Mouse (Mus musculus): Measurements from ENCODE around the gene Shroom2. TPM values are rescaled to one million over a fixed set of nuclear protein-coding genes. Genes with fewer than 3 reads are reported as not detected.

Shroom2 gene
- total RNA-seq, 2 experiments from 2014 or later = 95.7 to 99.8 TPM

DNA sequence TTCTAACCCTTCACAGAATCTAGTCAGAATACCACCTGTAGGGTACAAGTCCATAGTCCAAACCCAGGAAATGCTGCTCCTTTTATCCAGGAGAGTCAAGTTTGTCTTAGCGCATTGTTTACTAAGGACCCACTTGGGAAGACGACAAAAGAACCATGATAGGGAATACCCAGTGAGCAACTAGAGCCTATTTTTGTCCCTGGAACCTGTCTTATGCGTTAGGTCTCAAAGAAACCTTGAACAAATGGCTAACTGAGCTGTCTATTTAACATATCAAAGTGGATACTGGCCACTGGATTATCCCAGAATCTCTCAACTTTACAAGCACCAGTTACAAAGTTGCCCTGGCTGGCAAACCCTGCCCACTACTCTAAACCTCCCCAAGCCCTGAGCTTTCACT, 67.6 kb downstream of the Shroom2 start:
- no peak for DNase-seq

DNA sequence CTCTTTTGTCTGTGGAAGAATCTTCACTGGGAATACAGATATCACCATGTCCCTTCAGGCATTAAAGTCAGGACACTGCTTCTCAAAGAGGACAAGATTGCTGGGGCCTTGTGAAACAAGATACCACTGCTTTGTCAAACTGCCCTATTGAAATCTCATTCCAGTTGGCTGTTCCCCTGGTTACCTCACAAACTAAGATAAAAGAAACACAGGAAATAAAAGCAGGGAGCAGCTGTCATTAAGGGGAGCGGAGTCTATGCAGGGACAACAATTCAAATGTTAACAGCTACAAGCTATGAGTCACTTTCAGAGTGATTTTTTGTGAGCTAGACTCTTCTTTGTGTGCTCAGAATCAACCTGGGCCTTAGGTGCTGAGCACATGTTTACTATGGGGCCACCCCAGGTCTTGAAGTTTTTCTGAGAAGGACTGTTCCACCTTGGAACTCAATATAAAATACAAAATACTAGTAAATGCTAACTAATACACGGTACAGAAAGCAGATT, 78.4 kb downstream of the Shroom2 start:
- no peak for DNase-seq

DNA sequence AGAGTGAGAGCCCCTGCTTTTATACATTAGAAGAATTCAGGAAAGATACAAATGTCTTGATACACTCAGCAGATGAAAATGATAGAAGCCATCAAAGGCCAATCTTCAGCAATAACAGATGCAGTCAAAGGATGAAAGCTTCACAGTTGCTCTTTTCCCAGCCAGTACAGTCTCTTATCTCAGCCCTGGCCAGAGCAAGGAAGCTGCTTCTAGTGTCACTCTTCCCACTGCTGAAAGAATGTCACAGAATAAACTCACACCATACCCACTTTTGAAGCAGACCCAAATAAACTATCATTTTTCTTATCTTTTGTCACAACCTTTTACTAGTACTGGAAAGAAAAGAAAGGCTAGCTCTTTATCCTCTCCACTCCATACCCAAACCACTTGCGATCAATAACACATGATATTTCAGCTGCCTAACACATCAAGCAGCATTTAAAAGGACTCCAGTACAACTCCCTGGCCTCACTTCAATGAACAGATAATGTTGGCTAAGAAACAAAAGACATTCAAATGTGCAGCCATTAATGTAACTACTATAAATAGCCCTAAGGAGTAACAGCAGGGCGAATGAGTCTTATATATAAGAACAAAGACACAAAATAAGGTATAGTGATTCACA, 90.0 kb downstream of the Shroom2 start:
- no peak for DNase-seq

DNA sequence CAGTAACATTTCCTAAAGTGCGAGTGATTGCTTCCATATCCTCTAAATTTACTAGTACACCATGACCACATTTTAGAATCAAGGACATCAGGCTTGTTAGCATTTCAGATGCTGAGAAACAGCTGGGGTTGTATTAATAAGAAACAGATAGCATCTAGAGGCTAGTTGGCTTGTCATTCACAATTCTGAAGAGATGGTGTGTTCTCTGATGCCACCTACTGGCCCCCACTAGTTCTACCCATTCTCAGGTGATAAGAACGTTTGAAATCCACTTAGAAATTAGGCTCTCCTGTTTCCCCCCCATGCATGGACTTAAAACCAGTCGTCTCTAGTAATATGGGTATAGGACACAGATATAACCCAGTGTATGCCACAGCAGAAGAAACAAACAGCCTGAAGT, 92.9 kb downstream of the Shroom2 start:
- peak; percentile 10 to 16 for DNase-seq

DNA sequence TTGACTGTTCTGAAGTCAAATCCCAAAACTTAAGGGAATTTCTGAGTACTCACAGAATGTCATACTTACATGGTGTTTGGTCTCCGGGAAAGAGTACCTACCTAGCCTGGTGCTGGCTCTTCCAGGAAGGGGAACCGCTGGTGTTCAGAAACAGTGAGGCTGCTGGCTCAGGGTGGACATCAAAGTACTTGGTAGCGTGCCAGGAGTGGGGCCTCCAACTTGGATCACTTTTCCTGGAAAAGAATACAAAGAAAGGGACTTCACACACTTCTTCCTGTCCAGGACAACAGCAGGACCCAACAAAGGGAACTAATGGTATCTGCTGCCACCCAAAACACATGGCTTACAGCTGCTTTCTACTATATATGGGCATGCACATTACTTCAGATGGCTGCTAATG, 95.8 kb downstream of the Shroom2 start:
- DNase-seq = no peak

DNA sequence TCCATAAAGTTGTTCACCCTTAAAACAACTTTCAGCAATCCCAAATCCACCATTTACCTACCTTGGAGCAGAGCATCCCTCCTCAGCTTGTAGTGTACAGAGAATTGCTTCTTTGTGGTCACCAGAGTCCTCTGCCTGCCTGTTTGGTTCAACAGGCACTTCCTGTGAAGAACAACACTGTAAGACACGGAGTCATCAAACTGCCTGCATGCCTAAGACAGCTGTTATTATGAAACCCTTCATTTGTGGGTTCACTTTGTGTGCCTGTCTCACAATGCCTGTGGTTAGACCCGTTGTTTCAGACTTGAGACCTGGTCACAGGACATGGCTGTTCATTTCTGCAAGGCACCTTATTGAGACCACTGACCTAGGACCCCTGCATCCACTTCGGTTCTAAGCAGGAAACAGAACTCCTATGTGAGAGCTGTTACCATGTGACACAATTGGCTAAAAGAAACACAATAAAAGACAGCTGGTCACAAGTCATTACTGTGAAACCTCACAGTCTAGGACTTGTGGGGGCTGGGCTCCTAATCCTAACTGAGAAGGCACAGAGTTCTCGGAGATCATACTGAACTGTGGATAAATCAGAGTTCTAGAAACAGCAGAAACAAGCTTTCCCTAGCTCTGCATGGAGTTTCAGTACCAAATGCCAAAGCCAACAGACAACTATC, 111.8 kb downstream of the Shroom2 start:
- no peak for DNase-seq

DNA sequence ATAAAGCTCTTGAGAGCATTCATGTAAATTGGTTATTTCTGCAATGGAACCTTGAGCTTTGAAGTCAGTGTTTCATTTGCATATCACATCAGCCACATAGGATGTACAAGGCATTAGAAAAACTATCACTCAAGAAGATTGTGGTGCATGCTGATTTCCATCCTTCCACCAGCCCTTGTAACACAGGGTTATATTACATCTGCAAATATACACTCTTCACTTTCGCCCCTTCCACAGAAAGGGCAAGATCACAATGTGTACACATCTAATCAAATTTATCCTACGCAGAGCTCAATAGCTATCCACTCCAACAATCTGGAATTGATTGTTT, 112.7 kb downstream of the Shroom2 start:
- DNase-seq = no peak

DNA sequence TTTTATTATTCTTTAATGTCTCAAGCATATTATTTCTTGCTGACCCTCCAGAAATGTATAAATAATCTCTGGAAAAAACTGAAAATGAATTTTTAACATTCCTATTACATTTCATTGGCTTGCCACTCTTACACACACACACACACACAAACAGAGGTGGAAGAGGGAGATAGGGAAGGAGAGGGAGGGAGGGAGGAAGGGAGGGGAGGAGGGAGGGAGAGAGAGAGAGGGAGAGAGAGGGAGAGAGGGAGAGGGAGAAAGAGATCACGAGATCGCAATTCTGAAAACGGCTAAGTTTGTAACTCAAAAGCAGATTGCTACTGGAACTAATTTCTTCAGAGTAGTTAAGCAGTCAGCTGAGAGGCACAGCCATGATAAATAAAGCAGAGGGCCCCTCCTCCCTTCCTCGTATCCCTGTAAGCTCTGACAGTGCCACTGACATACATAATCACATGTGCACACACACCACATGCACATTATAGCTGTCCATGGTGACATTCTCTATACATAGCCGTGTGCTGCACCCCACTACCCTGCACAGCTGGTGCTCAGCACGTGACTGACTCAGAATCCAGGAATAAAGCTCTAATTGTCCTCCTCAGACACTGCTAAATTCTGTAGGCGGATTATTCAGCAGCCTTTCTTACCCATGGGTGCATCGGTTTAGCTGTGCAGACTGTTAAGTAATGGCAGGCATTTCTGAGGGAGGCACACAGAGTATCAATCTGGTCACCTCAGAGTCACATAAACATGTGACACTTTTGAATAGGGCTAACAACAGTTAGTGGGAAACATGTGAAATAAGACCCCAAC, 113.3 kb downstream of the Shroom2 start:
- DNase-seq = peak; percentile 22 to 45

DNA sequence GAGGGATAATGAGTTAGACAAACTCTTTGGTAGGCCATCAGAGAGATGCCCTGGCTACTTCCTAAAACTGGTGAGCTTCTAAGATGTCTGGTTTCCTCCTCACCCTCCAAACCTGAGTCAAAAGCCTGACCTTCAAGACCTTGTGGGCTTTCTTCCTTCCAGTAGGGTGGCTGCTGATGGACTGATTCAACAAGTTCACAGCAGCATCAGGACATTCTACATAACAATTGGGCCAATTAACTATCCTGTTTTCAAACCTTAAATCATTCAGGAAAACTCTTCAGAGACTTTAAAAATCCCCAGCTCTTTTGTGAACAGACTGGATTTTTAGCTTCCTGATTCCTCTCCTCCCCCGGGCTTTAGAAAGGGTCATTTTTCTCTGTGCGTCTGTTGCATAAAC, 116.6 kb downstream of the Shroom2 start:
- no peak for DNase-seq

DNA sequence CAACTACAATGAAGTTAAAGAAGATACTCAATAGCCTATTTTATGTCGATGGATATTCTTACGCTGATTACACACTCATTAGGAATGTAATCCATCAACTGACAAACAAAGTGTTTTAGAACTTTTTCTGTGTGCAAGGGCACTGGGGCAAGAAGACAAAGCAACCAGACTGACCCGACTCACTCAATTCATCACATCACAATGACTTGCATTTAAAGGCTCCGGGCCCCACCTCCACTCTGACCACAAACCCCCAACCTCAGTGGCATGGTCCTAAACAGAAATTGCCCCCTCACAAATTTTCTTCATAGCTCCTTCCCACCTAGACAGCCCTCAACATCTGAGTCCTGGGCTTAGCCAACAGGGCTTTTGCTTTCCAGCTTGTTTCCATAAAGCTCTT, 124.4 kb downstream of the Shroom2 start:
- DNase-seq = no peak

DNA sequence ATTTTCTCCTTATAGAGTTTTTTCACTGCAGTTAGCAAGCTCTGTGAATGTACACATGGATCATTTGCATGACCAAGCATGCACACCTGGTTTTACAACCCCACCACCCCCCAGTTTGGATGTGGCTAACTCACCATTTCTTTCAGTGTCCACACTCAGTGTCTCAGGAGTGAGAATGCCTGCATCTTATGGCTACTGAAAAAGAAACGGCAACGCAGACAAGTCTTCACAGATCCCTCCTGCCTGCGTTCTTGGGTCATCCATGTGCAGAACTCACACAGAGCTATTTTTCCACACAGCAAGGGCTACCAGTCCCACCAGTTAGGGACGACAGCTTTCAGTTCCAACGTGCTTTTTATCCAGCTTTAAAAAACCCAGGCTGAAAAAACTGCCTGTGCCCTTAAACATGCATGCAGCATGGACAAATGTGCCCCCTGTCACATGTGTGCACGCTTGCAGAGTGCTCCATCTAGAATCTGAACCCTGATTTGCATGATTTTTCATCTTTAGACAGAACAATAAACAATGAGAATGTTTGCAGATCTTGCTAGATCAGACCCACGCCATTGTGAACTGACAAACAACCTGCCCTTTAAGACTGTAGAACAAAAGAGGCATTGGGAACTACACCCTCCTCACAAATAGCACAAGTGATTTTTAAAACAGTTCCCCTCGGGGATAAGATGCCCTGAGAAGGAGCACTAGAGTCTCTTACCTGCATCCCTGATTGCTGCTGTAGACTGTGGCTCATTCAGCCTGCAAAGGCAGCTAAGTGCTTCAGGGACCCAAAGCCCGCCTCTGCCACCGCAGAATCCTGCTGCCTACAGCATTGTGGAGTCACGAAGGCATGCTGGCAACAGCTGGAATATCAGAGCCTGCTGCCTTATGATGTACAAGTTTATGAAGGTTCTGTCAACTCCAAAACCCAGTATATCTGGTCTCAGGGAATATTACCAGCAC, 125.3 kb downstream of the Shroom2 start:
- peak in 1 of 2 experiments; percentile 12 for DNase-seq

DNA sequence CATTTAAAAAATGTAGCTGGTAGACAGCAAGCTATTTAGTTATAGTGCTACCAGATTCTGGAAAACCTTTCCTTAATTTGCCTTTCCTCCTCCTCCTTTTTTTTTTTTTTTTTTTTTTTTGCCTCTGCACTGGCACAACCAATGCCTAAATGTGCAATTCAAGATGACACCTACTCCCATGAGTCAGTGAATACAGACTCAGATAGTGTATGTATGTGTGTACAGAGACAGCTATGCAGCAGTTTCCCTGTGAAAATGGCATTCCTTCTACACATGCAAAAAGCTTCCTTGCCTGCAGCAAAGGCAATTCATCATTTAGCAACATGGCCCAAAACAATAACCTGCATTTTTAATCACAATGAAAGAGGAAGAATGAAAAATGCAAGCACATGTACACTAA, 126.1 kb downstream of the Shroom2 start:
- no peak for DNase-seq

DNA sequence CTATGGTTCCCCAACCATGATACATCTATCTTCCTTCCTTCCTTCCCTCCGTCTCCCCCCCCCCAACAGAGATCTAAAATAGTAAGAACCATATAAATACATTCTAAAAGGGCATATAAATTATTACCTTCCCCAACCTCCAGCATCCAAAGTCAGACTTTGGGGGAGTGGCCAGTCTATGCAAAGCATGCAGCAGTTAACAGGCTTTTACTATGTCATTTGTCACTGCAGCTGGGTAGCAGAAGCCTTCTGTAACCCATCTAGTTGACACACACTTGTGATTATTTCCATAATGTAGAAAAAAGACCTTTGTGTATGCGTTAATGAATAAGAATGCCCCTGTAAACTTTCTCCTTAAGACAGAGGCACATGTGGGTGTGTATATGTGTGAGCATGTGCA, 126.6 kb downstream of the Shroom2 start:
- no peak for DNase-seq

DNA sequence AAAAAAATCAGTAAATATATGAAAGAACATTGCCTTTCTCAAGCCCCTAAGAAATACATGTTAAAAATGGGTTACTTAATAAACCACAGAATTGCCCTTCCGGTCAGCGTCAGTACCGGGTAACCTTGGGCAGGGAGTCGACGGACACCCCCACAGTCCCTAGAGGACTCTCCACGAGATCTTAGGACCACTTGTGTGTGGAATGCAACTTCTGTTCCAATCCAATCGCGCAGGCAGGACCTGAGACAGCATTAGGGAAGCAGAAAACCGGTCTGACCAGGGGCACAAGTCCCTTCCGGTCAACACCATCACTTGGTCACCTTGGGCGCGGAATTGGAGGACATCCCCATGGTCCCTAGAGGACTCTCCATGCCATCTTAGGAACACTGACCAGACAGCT, 133.9 kb downstream of the Shroom2 start:
- DNase-seq = no peak

DNA sequence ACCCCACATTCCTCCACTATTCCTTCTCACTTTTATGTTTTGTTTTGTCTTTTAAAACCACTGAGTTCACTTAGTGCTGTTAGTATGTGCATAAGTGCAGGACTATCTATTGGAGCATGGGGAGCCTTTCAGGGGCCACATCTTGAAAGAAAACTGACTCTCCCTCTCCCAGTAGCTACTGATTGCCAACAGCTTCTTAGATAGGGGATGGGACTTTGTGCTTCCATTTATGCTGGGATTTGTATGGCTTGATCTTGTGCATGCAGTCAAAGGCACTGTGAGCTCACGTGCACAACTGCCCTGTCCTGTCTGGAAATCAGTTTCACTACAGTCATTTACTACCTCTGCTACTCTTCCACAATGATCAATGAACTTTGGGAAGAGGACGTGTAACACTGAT, 147.9 kb downstream of the Shroom2 start:
- no peak for DNase-seq

DNA sequence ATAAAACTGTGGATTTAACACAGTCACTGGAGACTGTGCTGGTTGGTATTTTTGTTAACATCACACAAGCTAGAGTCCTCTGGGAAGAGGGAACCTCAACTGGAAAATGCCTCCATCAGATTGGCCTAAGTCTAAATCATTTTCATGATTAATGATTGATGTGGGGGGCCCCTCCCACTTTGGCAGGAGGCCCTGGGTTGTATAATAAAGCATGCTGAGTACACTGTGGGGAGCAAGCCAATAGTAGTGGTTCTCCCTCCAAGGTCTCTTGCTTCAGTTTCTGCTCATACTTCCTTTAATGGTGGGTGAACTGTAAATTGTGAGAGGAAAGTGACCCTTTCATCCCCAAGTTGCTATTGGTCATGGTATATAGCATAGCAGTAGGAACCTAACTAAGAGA, 148.3 kb downstream of the Shroom2 start:
- DNase-seq = no peak

DNA sequence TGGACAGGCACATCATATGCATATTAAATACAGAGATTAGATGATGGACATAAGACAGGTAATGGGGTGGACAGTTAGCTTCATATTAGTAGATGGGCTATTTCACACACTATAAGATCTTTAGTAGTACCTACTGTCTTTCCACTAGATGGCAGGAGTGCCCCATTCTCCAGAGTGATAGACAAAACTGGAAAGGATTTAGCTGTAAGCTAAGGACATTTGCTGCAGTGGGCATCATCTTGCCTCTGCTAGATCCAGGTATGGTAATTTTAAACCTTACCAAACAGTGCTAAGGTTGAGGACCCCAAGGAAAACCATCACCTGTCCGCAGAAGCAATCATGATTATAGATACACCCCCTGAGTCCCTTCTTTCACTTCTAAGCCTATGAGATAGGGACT, 150.8 kb downstream of the Shroom2 start:
- peak in 1 of 2 experiments; percentile 12 for DNase-seq

DNA sequence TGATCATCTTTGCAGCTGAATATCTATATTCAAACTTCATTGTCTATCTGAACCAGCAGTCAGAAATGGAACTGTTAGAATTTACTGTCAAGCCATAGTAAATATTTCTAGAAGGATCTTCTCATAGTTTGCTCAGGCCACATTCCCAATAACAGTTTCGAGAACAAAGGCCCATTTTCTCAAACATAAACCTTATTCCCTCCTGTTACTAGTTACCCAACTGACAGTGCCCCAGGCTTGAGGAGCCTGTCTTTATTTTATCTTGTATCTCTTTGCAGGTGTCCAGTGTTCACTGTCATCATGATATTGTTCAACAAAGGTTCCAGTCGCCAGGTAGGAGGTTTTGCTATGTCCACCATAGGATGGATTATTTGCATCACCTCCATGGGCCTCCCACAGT, 206.2 kb downstream of the Shroom2 start, which contains the start of gene Cldn34a:
Gene Cldn34a, plus strand, starts transcription at position 301 of the 400 bp plus-strand sequence.
- no peak for DNase-seq
